Mouse (Mus musculus): ENCODE measurements around the gene Ndufaf7.
A peak's percentile ranks its signal among the peaks of the same experiment; 100 is the strongest.

Ndufaf7 gene

GRCm38 (mm10) chr17:78966092-78966883, 29.4 kb downstream of the Ndufaf7 start:
- DNase-seq: no peak

GRCm38 (mm10) chr17:78968500-78968899, 31.6 kb downstream of the Ndufaf7 start:
- no peak for DNase-seq

- DNase-seq: no peak
Measured at GRCm38 (mm10) chr17:78983166-78983565, 46.2 kb downstream of the Ndufaf7 start.

- peak in 1 of 2 experiments; percentile 34 for DNase-seq
Measured at GRCm38 (mm10) chr17:78983736-78984135, 46.8 kb downstream of the Ndufaf7 start.

- peak in 1 of 2 experiments; percentile 23 for DNase-seq
Measured at GRCm38 (mm10) chr17:78989015-78989414, 52.1 kb downstream of the Ndufaf7 start.

- no peak for DNase-seq
Measured at GRCm38 (mm10) chr17:78991549-78991948, 54.6 kb downstream of the Ndufaf7 start.

GRCm38 (mm10) chr17:78992303-78993027, 55.5 kb downstream of the Ndufaf7 start:
- no peak for DNase-seq

GRCm38 (mm10) chr17:78993670-78994069, 56.7 kb downstream of the Ndufaf7 start:
- DNase-seq: no peak

- DNase-seq: no peak
Measured at GRCm38 (mm10) chr17:78994382-78994781, 57.4 kb downstream of the Ndufaf7 start.

- peak; percentile 16 to 32 for DNase-seq
Measured at GRCm38 (mm10) chr17:78994931-78995820, 58.2 kb downstream of the Ndufaf7 start.

Data from kidney, adult 8-10 months (tissue).